Mouse (Mus musculus): Measurements from ENCODE around the gene Wdr66.
A peak's percentile ranks its signal among the peaks of the same experiment; 100 is the strongest.

The Wdr66 gene

GRCm38 (mm10) chr5:123272927-123273326, 21.0 kb downstream of the Wdr66 start:
- no peak for DNase-seq

- DNase-seq = no peak
These were observed 24.9 kb downstream of the Wdr66 start for GRCm38 (mm10) chr5:123276636-123277341.

- DNase-seq = no peak
These were observed 25.4 kb downstream of the Wdr66 start for GRCm38 (mm10) chr5:123277342-123277701.

DNA sequence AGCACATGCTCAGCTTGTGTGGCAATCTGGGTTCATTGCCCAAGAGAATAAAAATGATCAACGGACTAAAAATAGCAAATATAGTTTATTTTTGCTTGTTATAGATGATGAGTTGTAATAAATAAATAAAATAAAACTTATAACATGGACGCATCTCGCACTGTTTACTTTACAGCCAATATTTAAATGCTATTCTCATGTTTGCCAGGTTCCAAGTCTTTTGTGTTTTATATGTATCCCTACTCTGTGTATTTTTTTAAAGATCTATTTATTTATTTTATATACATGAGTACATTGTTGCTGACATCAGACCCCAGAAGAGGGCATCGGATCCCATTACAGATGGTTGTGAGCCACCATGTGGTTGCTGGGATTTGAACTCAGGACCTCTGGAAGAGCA, 25.8 kb downstream of the Wdr66 start:
- DNase-seq = no peak

GRCm38 (mm10) chr5:123279248-123279647, 27.3 kb downstream of the Wdr66 start:
- no peak for DNase-seq

DNA sequence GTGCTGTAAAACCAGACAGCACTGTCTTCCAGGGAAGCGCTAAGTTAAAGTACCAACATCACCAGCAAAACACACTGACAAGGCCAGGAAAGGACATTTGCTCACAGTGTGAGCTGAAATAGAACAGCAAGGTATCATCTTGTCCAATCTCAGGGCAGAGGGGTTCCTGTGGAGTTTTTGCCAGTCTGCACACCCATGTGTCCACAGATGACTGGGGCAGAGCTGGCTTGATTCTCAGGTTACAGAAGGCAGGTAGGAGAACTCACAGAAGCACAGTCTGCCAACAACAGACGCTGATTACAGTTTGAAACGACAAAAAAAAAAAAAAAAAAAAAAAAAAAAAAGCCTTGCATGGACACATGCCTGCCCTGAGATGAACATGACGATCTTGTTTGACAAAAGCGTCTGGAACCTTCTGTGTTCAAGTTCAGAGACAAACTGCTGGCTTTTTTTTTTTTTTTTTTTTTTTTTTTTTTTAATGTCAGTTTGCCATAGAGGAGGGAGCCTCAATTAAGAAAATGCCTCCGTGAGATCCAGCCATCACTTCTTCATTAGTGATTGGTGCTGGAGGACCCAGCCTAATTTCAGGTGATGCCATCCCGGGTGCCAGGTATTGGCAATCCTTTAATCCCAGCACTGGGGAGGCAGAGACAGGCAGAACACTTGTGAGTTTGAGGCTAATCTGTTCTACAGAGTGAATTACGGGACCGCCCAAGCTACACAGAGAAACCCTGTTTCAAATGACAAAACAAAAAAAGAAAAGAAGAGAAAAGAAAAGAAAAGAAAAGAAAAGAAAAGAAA, 29.6 kb downstream of the Wdr66 start:
- DNase-seq = no peak

DNA sequence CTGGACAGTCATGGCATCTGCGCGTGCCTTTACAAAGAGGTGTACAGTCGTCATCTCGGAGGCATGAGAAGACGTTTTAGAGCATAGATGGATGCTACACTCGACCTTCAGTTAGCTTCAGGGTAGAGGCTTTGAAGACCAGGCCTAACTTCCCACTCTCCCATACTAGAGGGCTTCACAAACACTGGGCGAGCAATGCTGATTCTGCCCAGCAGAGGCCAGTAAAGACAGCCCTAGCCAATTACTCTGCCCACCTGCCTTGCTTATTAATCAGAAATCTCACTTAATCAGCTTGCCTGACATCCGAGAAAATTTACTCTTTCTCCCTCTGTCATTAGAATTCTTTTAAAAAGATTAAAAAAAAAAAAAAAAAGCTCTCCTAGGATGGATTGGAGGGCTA, 33.3 kb downstream of the Wdr66 start:
- peak; percentile 32 for DNase-seq

DNA sequence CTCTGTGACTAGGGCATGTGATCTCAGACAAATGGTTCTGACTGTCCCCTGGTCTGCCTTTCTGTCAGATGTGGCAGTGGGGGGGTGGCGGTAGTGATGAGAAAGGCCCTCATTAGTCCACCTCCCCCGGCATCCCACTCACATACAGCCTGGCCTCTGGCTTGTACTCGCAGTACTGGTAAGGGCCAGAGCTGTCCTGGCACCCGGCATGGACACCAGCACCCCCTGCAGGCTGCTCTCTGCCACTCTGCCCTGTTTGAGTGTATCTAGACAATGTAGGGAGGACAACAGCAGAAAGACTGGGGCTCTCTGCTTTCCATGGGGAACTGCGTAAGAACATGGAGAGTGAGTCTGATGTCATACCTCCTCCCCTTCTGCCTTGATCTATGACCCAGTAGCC, 36.2 kb downstream of the Wdr66 start:
- DNase-seq = no peak

GRCm38 (mm10) chr5:123294653-123295052, 42.8 kb downstream of the Wdr66 start:
- DNase-seq = no peak

DNA sequence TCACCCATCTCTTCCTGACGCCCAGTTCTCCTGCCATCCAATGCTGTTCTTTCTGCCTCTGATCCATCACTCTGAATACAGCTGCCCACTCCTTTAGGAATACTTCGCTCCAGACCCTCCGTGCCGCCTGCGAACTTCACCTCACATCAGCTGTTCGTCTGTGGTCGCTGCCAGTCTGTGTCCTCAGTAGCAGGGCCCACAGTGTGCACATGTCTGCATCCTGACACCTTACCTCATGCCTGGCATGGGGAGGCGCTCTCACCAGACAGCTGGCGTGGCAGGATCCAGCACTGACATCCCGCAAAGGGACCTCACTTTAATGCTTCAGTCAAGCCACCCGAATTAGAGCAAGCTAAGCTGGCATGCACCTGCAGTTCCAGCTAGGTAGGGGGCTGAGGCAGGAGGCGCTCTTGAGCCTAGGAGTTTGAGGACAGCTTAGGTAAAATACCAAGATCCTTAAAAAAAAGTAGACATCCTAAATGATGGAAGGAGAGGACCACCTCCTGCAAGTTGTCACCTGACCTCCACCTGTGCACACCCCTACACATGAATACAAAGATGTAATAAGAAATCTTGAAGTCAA, 44.4 kb downstream of the Wdr66 start:
- no peak for DNase-seq

DNA sequence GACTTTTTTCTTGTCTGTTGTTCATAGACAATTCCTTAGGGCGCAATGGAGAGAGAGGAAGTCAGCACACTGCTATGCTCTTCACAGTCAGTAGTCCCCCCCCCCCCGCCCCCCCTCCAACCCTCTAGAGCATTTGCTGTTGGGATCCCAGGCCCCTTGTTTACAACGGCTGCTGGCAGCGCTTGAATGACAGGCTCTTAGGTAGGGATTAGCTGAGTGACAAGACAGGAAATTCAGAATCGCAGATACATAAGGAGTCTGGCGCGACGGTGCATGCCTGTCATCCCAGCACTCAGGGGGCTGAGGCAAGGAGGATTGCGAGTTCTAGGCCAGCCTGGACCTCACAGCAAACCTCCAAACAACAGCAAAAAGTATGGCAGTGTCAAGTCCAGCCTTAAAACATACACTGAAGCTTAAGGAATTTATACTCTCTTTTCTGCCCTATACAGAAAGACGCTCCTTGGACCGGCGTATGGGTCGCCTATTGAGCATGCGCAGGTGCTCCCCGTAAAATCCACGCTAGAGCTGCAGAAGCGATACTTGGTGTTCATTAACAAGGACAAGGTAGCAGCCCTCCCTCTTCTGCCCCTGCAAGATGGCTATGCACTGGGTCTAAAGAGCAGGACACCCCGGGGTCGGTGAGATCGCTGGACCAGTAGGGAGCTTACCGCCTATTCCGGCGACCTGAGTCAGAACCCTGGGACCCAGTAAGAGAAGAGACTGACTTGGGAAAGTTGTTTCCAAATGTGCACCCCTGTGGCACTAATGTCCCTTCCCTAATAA, 45.3 kb downstream of the Wdr66 start:
- DNase-seq = no peak

GRCm38 (mm10) chr5:123297830-123298229, 45.9 kb downstream of the Wdr66 start:
- DNase-seq = no peak

DNA sequence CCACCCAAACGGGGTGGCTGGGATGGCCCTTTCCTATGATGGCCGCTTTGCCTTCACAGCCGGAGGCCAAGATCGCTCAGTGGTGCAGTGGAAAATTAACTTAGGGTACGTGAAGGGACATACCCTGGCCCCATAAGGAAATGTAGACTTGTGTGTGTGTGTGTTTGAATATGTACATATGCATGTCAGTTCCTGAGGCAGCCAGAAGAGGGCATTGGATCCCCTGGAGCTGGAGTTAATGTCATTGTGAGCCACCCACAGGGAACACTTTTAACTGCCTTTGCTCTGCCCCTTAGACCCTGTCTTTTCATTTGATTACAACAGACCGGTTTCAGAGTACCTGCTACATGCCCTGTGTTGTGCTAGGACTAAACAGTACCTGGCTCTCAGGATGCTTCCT, 46.6 kb downstream of the Wdr66 start:
- DNase-seq = no peak

- DNase-seq = no peak
These were observed 48.7 kb downstream of the Wdr66 start for GRCm38 (mm10) chr5:123300496-123301034.

GRCm38 (mm10) chr5:123301780-123302521, 50.0 kb downstream of the Wdr66 start:
- no peak for DNase-seq

- DNase-seq = no peak
These were observed 55.9 kb downstream of the Wdr66 start for GRCm38 (mm10) chr5:123307630-123308282.

DNA sequence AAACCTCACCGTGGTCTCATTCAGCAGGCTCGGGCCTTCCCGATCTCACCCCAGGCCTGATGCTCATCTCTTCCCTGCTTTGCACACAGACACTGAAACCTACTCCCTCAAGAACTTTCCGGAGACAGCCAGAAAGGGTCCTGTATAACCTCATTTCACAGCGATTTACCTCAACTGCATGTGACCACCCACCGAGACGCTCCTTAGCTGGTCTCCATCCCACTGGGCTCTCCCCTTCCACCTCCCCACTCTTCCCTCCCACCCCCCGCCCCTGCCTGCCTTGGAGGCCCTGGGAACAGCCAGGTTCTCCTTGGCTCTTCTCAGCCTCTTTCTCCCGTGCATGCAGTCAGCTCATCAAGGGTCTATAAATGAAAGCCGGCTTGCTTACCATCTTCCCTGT, 57.9 kb downstream of the Wdr66 start:
- DNase-seq = no peak

- DNase-seq = no peak
These were observed 58.3 kb downstream of the Wdr66 start for GRCm38 (mm10) chr5:123310221-123310620.

DNA sequence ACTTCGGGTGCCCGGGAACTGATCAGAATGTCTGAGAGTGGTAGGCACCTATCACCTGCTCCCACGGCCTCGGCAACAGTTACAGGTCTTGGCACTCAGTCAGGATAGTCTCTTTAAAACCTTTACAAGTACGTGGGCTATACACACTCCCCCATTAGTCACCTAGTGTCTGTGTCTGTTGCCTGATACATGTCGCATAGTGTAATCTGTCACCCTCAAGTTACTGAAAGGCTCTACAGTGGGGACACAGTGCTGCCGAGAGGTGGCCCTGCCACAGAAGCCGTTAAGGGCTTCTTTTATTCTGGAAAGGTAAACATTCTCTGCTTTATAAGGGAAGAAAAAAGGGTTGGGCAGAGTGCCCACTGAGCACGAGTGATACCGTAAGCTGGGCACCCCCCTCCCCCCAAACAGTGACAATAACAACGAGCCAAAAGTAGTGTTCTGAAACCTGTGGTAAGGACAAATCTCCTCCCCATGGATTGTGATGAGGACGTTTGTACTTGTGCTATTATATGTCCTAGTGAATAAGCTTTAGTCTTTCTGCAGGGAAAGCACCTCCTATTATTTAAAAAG, 61.2 kb downstream of the Wdr66 start:
- DNase-seq = no peak

DNA sequence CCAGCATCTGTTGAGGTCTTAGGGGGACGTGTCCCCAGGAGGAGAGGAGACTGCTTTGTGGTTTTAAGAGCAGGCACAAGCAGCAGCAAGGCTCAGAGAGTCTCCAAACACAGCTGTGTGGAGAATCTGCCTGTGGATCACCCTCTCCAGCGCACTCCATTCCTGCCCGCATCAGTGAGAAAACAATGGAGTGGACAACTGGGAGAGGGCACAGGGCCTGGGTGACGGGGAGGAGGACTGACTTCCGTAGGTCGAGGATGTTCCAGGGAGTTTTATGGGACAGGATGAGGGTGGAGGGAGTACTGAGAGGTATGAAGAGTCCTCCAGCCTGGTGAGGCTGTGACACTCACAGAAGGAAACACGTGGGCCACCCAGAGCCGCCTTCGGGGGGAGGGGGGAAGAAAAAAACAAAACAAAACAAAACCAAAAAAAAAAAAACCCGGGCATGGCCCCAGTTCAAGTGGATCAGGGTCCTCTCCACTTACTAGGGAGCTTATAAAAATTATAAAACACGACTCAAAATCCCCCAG, 62.0 kb downstream of the Wdr66 start:
- DNase-seq = no peak

DNA sequence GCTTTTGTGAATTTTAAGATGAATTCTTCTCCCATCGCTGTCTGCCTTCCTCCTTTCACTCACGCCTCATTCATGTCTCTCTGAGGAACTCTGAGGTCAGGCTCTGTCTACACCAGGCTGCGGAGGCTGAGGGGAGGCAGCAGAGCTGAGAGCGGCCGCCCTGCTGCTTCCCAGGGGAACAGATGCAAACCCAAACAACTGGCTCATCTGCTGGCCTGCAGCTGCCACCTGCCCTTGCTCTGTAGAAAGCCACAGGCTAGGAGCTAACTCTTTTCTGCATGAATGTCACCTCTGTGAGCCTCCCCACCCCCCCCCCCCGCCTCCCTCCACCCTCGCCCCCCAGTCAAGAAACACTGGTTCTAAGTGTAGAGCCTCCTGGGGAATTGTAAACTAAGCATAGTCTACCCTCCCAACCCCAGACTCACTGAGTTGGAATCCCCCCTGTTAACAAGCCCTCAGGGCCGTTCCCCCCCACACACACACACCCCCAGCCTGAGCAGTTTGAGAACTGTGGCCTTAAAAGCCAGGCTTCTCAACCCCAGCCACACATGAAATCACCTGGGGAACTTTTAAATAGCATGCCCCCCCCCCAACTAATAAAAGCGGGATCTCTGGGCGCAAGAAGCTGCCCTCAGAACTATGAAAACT, 63.4 kb downstream of the Wdr66 start:
- no peak for DNase-seq
